Mouse (Mus musculus) fat pad, adult 2 months (tissue): ENCODE measurements around the gene Stx5a.

ENCODE experiments used
- DNase-seq: peaks from one replicate; pipeline ENCODE4 v3.0.0-alpha.2; 2011; ENCODE audit warnings: low read depth, low spot score; ENCODE audit errors: extremely low read depth

The Stx5a gene

GRCm38 (mm10) chr19:8741243-8741869, at the start of gene Stx5a:
TSS of gene Stx5a (plus strand) at chr19:8741413.
- DNase-seq, result peak; percentile 90

- DNase-seq, result no peak
These were observed 49.2 kb upstream of the Stx5a start for GRCm38 (mm10) chr19:8691871-8692539.

- DNase-seq, result no peak
These were observed 48.5 kb upstream of the Stx5a start for GRCm38 (mm10) chr19:8692740-8693139.

- DNase-seq, result no peak
These were observed 45.9 kb upstream of the Stx5a start for GRCm38 (mm10) chr19:8695330-8695729.

DNA sequence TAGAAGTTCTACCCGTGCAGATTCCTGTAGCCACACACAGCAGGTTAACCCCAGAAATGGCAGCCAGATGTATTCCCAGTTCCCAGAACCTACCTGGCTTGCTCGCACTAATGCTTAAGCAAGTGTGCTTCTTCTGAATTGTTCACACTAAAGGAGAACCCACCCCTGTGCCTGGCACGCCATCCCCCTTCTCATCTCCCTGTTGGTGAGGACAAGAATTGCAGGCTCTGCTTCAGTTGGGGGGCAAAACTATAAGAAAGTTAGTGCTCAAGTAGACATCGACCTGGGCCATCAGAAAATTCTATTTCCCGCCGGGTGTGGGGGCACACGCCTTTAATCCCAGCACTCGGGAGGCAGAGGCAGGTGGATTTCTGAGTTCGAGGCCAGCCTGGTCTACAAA, 41.6 kb upstream of the Stx5a start:
- DNase-seq, result no peak

DNA sequence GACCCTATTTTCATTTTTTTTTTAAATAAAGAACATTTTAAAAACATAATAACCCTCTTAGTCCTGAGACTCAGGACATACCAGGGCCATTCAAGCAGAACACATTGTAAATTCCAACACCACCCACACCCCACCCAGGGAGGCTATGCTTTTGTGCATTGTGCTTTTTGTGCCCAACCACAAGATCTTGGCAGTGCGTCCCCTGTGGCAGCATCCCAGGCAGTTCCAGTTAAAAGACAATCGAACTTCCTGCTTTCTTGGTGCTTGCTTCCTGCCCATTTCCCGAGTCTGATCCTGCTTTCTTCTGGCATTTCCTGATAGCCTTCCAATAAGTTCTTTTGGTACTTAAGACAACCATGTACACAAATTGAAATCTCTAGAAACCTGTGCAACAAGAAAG, 38.8 kb upstream of the Stx5a start:
- no peak for DNase-seq

- DNase-seq, result no peak
These were observed 37.6 kb upstream of the Stx5a start for GRCm38 (mm10) chr19:8703571-8703970.

GRCm38 (mm10) chr19:8705026-8705708, 36.0 kb upstream of the Stx5a start:
- peak; percentile 88 for DNase-seq

GRCm38 (mm10) chr19:8706132-8706667, 35.0 kb upstream of the Stx5a start:
- DNase-seq, result no peak

- no peak for DNase-seq
These were observed 34.3 kb upstream of the Stx5a start for GRCm38 (mm10) chr19:8706930-8707329.

DNA sequence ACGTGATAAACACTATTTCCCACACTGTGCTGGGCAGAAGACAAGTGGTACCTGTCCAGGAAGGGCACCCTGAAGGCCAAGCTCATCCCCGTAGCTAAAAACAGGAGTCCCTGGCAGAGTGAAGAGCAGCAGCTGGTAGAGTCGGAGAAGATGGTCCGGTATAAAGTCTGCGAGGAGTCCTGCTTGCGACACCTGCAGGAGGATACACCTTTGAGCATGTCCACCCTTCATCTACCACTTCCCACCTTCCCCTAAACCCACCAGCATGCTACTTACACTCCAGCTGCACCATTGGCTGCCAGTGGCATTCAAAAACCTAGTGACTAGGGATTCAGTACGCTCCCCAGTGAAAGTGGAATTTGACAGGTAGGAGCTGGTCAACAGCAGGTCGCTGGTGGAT, 32.3 kb upstream of the Stx5a start:
- no peak for DNase-seq

DNA sequence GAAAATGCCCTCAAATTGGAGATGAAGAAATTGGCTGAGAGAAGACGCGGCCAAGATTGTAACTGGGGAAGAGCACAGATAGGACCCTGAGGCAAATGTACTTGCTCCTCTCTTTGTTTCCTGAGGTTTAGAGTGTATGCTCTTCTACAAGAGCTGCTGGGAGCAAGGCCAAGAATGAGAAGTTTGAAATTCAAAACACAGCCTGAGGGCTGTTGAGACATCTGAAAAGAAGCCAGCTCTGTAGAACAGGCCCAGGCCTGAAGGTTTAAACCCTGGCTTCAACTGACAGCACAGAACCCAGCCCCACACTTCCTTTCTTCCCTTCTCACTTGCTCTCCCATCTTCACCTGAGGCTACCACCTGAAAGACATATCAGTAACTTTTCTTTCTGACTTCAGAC, 31.2 kb upstream of the Stx5a start:
- peak; percentile 98 for DNase-seq

DNA sequence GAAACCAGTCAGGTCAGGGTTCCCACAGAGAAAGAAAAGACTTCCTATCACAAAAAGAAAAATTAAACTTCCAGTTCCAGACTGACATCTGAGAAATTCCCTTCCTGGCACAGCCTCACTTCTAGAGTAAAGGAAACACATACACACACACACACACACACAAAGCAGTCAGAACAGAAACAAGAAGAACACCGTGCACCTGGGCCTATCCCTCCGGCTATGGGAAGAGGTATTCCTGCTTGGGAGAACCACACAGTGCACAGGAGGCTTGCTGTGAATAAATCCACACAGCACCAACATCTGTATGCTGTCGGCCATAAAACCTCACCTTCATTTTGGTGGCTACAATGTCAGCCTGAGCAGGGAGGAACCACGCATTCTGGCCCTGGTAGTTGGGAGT, 29.7 kb upstream of the Stx5a start:
- no peak for DNase-seq

DNA sequence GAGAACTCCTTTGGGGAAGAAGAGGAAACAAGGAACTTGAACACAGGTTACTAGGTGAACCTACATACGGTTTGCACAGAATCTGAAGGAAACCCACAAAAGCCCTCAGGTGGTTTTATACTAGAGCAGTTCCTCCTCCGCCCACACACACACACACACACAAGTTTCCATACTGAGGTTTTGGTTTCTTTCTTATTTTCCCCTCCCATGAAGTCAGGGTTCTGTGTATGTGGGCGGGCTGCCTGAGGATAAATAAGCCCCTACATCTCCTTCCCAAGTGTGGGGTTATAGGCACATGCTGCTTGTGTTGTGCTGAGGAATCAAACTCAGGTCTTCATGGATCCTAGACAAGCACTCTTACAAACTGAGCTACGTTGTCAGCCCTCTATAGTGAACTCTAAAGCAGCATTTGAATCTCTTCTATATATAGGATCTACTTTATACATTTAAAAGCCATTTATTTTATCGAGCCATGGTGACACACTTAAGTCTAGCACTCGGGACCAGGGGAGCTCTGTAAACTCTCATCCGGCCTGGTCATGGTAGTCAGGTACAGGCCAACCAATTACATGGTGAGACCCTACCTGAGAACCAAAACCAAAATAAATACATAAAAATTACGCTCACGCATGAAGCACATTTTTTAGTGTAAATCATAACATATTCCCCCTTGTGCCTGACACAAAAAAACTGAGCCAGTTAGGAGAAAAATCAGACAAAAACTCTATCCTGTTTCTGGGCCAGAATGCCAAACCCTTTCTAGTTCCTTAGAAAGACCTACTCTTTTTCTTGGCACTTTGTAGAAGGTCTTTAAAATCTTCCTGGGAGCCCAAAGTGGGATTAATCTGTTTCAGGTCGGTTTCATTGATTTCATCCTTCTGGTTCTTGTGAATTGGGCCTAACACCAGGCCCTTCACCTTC, 29.0 kb upstream of the Stx5a start:
- DNase-seq, result no peak

- no peak for DNase-seq
These were observed 28.3 kb upstream of the Stx5a start for GRCm38 (mm10) chr19:8712870-8713305.

GRCm38 (mm10) chr19:8713306-8713996, 27.8 kb upstream of the Stx5a start:
- DNase-seq, result no peak

- DNase-seq, result no peak
These were observed 27.1 kb upstream of the Stx5a start for GRCm38 (mm10) chr19:8713997-8714652.

DNA sequence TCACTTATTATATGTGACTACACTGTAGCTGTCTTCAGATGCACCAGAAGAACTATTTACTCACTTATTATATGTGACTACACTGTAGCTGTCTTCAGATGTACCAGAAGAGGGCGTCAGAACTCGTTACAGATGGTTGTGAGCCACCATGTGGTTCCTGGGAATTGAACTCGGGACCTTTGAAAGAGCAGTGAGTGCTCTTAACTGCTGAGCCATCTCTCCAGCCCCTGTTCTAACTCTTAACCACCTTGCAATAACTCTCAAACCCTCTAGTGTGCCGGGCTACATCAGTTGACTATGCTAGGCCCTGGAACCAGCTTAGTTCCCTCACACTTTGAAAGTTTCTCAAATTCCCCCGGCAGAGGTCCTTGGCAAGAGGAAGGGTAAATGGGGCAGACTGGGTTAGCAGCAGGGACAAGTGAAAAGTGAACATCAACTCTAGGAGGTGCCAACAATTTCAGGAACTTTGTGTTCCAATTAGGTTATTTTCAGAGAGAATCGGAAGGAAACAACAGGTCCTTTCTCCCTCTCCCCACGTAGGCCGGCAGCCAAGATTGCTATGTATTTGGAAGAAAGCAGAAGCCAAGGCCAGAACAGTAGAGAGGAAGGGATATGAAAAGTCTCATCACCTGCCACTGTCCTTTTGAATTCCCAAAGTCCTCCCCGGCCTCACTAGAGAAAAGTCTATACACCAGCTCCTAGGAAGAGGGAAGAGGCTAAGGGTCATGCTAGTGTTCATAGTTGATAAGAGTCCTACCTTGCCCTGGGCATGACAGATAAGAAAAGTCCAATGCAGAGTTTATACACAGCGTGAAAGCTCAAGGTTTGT, 26.3 kb upstream of the Stx5a start:
- no peak for DNase-seq
